In the genomic region with DNA sequence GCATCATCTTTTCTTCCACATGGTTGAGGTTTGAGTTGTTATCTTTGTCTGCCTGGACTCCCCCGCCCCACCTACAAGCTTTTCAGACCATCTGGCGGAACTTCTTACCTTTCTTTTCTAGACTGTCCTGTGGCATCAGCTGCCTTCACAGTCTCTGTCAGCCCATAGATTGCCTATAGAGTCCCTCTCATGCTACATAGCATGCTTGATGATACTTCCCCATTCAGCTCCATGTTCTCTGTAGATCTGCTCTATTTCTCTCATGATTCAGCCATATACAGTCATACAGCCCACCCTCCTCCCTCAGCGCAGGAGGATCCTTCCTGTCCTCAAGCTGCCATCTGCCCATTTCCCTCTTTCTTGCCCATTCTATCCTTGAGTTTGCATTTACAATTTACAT, we compare ENCODE assay signal across 10 mouse cellular contexts.
"Had no signal": no experiment of that assay in that cellular context is flagged by ENCODE, and none has a peak within 500 bp of the region (broad histone marks: within the 10 kb centered on the region; RNA-seq: fewer than 3 reads in every experiment).

No protein-coding gene starts in this region.

- DNase-seq: kidney, adult 18-20 months; kidney, postnatal 25 days; layer of hippocampus, adult 9-11 months; liver; lung, adult 18-20 months; lung, postnatal 10 days; lung, postnatal 36 days; retina, postnatal 1 day; thymus, adult 2 months; thymus, postnatal 14 days had no signal
